Mouse (Mus musculus) cerebellum, postnatal 14 days (tissue): ENCODE results near the gene Map2k6.
"Not testable (repeated sequence)": the region's sequence is repeated elsewhere in the genome, so short reads cannot be mapped to it uniquely, and the experiment has no call there.

Experiments
- DNase-seq, 2 experiments: peaks; one replicate each; pipeline ENCODE4 v3.0.0; 2021; ENCODE audit warnings: mixed read lengths in 2 of 2

The Map2k6 gene

GRCm38 (mm10) chr11:110398553-110399239, at the start of gene Map2k6:
Map2k6 (plus strand) TSS chr11:110399122.
- DNase-seq: peak; percentile 85 to 89

- DNase-seq: no peak
These were observed 44.7 kb upstream of the Map2k6 start for GRCm38 (mm10) chr11:110354261-110354660.

GRCm38 (mm10) chr11:110355131-110355530, 43.8 kb upstream of the Map2k6 start:
- not testable (repeated sequence) for DNase-seq

GRCm38 (mm10) chr11:110357756-110358551, 41.0 kb upstream of the Map2k6 start:
- peak; percentile 52 to 67 for DNase-seq

GRCm38 (mm10) chr11:110365016-110365415, 33.9 kb upstream of the Map2k6 start:
- peak; percentile 49 to 76 for DNase-seq

- DNase-seq: no peak
These were observed 32.0 kb upstream of the Map2k6 start for GRCm38 (mm10) chr11:110366902-110367301.

GRCm38 (mm10) chr11:110367638-110368037, 31.3 kb upstream of the Map2k6 start:
- no peak for DNase-seq

GRCm38 (mm10) chr11:110369312-110370019, 29.5 kb upstream of the Map2k6 start:
- DNase-seq: no peak

GRCm38 (mm10) chr11:110371827-110372226, 27.1 kb upstream of the Map2k6 start:
- no peak for DNase-seq

- DNase-seq: no peak
These were observed 26.5 kb upstream of the Map2k6 start for GRCm38 (mm10) chr11:110372266-110372954.

- no peak for DNase-seq
These were observed 24.9 kb upstream of the Map2k6 start for GRCm38 (mm10) chr11:110374036-110374435.

- DNase-seq: peak; percentile 38 to 44
These were observed 19.1 kb upstream of the Map2k6 start for GRCm38 (mm10) chr11:110379661-110380309.

- DNase-seq: no peak
These were observed 18.6 kb upstream of the Map2k6 start for GRCm38 (mm10) chr11:110380310-110380668.

GRCm38 (mm10) chr11:110385487-110385886, 13.4 kb upstream of the Map2k6 start:
- no peak for DNase-seq

- no peak for DNase-seq
These were observed 6.2 kb upstream of the Map2k6 start for GRCm38 (mm10) chr11:110392763-110393162.

GRCm38 (mm10) chr11:110394788-110395452, 4.0 kb upstream of the Map2k6 start:
- no peak for DNase-seq

GRCm38 (mm10) chr11:110396085-110396484, 2.8 kb upstream of the Map2k6 start:
- DNase-seq: peak in 1 of 2 experiments; percentile 10

GRCm38 (mm10) chr11:110399240-110400150, 573 bp downstream of the Map2k6 start:
- no peak for DNase-seq

GRCm38 (mm10) chr11:110400283-110400682, 1.4 kb downstream of the Map2k6 start:
- no peak for DNase-seq

GRCm38 (mm10) chr11:110402671-110403070, 3.7 kb downstream of the Map2k6 start:
- no peak for DNase-seq

GRCm38 (mm10) chr11:110403602-110404001, 4.7 kb downstream of the Map2k6 start:
- no peak for DNase-seq
